Mouse (Mus musculus): ENCODE measurements around the gene Gm28230. TPM values are rescaled to one million over a fixed set of nuclear protein-coding genes. Genes with fewer than 3 reads are reported as not detected.

The Gm28230 gene
- polyA plus RNA-seq, 1 experiment = not detected

DNA sequence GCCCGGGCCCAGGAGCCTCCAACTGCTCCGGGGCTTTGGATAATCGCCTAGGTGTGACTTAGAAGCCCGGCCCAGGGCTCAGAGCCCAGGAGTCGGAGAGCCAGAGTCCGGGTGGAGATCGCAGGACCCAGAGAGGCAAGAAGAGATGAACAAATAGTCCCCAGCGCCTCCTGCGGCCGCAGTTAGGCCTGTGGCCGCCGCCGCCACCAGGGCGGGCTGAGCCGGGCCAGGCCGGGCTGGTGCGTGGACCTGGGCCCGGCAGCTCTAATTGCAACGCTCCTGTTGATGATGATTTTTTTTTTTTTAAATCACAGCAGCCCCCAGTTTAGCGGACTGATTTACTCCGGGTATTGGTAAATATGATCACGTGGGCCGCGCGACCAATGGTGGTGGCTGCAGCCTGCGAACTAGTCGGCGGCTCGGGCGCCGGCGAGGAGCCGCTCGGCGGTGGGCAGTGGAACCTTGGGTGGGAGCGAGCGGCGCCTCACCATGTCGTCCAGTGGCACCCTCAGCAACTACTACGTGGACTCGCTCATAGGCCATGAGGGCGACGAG, 28.9 kb upstream of the Gm28230 start, which contains the start of gene Hoxd9:
Gene Hoxd9 (plus strand): TSS at position 161 of the 555 bp plus-strand sequence.
- peak within 1 kb of the TSS; percentile 93 for H3K4me3 ChIP-seq (ENCODE audit: insufficient read depth, low read depth, low read length)
- H3K27ac ChIP-seq (replicated peaks; ENCODE audit: low read depth, low read length) = peak within 1 kb of the TSS; percentile 68
- H3K4me1 ChIP-seq (ENCODE audit: control insufficient read depth, insufficient read depth, insufficient read length, low read length) = no peaks in the 10 kb centered on the region

DNA sequence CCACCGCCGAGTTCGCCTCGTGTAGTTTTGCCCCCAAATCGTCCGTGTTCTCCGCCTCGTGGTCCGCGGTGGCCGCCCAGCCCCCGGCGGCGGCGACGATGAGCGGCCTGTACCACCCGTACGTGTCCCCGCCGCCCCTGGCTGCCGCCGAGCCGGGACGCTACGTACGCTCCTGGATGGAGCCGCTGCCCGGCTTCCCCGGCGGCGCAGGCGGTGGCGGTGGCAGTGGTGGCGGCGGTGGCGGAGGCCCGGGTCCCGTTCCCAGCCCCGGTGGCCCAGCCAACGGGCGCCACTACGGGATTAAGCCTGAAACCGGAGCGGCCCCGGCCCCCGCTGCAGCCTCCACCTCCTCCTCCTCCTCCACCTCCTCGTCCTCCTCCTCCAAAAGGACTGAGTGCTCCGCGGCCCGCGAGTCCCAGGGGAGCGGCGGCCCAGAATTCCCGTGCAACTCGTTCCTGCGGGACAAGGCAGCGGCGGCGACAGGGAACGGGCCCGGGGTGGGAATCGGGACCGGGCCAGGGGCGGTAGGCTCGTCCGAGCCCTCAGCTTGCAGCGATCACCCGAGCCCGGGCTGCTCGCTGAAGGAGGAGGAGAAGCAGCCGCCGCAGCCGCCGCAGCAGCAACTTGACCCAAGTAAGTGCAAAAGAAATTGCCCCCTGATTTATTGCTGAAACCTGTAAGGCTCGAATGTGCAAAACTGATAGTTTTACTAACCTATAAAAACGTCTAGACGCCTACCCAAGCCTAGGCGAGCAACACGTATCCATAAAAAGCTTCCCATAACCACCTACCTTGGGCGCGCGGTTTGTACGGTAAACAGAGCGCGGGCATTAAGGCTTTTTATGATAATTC, 28.1 kb upstream of the Gm28230 start:
- peak overlapping the region; percentile 68 for H3K27ac ChIP-seq (replicated peaks; ENCODE audit: low read depth, low read length)
- H3K4me3 ChIP-seq (ENCODE audit: insufficient read depth, low read depth, low read length) = peak overlapping the region; percentile 93
- H3K4me1 ChIP-seq (ENCODE audit: control insufficient read depth, insufficient read depth, insufficient read length, low read length) = no peaks in the 10 kb centered on the region

DNA sequence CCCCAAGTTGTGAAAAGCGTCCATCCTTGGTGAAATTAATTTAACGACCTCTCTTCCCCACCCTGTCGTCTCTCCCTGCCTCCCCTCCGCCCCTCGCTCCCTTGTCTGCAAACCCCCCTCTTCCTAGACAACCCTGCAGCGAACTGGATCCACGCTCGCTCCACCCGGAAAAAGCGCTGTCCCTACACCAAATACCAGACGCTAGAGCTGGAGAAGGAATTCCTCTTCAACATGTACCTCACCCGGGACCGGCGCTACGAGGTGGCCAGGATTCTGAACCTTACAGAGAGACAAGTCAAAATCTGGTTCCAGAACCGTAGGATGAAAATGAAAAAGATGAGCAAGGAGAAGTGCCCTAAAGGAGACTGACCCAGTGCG, 27.5 kb upstream of the Gm28230 start:
- H3K4me1 ChIP-seq (ENCODE audit: control insufficient read depth, insufficient read depth, insufficient read length, low read length) = no peaks in the 10 kb centered on the region
- peak overlapping the region; percentile 93 for H3K4me3 ChIP-seq (ENCODE audit: insufficient read depth, low read depth, low read length)
- H3K27ac ChIP-seq (replicated peaks; ENCODE audit: low read depth, low read length) = no peak overlapping the region

- no peak overlapping the region for H3K4me3 ChIP-seq (ENCODE audit: insufficient read depth, low read depth, low read length)
- H3K27ac ChIP-seq (replicated peaks; ENCODE audit: low read depth, low read length) = no peak overlapping the region
Observed at GRCm38 (mm10) chr2:74699664-74700545, 26.6 kb upstream of the Gm28230 start.

GRCm38 (mm10) chr2:74700546-74701112, 25.9 kb upstream of the Gm28230 start:
- Histone ChIP-seq H3K27ac (replicated peaks; ENCODE audit: low read depth, low read length) (no peak overlapping the region), H3K4me3 (ENCODE audit: insufficient read depth, low read depth, low read length) (no peak overlapping the region), H3K4me1 (ENCODE audit: control insufficient read depth, insufficient read depth, insufficient read length, low read length) (no peaks in the 10 kb centered on the region)

More at GRCm38 (mm10) chr2:74699664-74700545, 26.6 kb upstream of the Gm28230 start:
- H3K4me1 ChIP-seq (ENCODE audit: control insufficient read depth, insufficient read depth, insufficient read length, low read length) = no peaks in the 10 kb centered on the region

GRCm38 (mm10) chr2:74701949-74702819, 24.3 kb upstream of the Gm28230 start:
- H3K27ac ChIP-seq (replicated peaks; ENCODE audit: low read depth, low read length) = no peak overlapping the region

GRCm38 (mm10) chr2:74702820-74703219, 23.7 kb upstream of the Gm28230 start:
- Histone ChIP-seq H3K27ac (replicated peaks; ENCODE audit: low read depth, low read length) (no peak overlapping the region), H3K4me3 (ENCODE audit: insufficient read depth, low read depth, low read length) (no peak overlapping the region), H3K4me1 (ENCODE audit: control insufficient read depth, insufficient read depth, insufficient read length, low read length) (peaks cover 2% of the 10 kb centered on the region; the same call in 1 of the 2 replicates)

More at GRCm38 (mm10) chr2:74701949-74702819, 24.3 kb upstream of the Gm28230 start:
- Histone ChIP-seq H3K4me3 (ENCODE audit: insufficient read depth, low read depth, low read length) (no peak overlapping the region), H3K4me1 (ENCODE audit: control insufficient read depth, insufficient read depth, insufficient read length, low read length) (no peaks in the 10 kb centered on the region)

GRCm38 (mm10) chr2:74703317-74703716, 23.2 kb upstream of the Gm28230 start:
- Histone ChIP-seq H3K4me1 (ENCODE audit: control insufficient read depth, insufficient read depth, insufficient read length, low read length) (peaks cover 2% of the 10 kb centered on the region; the same call in 1 of the 2 replicates), H3K27ac (replicated peaks; ENCODE audit: low read depth, low read length) (no peak overlapping the region), H3K4me3 (ENCODE audit: insufficient read depth, low read depth, low read length) (no peak overlapping the region)

DNA sequence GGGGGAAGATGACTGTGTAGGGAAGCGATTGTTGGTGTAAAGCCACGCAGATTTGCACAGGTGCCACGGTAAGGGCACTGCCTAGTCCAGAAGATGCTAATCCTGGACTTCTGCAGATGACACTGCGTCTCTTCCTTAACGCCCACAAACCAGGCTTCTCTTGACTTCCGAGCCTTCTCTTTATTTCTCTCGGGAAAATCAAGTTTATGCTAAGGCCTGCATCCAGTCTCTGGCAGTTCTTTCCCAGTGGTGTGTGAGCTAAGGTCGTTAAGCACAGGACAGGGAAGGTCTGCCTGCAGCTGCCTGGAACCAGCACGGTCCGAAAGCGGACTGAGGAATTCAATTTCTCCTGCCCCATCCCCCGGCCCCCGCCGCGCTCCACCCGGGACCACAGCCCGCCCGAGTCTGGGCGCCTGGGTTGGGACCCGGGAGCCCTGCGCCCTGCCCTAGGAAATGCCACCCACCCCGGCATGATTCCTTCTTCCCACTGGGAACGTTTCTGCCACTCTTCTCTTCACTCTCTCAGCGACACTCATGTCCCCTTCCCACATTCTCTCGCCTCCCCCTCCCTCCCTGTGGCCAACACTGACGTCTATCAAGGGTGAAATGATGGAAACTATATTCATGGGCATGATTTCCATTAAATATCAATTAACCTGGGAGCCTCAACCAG, 22.7 kb upstream of the Gm28230 start:
- H3K27ac ChIP-seq (replicated peaks; ENCODE audit: low read depth, low read length) = no peak overlapping the region
- peaks cover 2% of the 10 kb centered on the region; the same call in 1 of the 2 replicates for H3K4me1 ChIP-seq (ENCODE audit: control insufficient read depth, insufficient read depth, insufficient read length, low read length)
- H3K4me3 ChIP-seq (ENCODE audit: insufficient read depth, low read depth, low read length) = peak overlapping the region; percentile 79; the same call in 1 of the 2 replicates

- Histone ChIP-seq H3K27ac (replicated peaks; ENCODE audit: low read depth, low read length) (peak within 1 kb of the TSS; percentile 70), H3K4me1 (ENCODE audit: control insufficient read depth, insufficient read depth, insufficient read length, low read length) (peaks cover 2% of the 10 kb centered on the region; the same call in 1 of the 2 replicates), H3K4me3 (ENCODE audit: insufficient read depth, low read depth, low read length) (peak within 1 kb of the TSS; percentile 79)
Observed at GRCm38 (mm10) chr2:74704393-74704998, 22.0 kb upstream of the Gm28230 start, which contains the start of gene Hoxd8. TSS of gene Hoxd8 (plus strand) at chr2:74704615.

DNA sequence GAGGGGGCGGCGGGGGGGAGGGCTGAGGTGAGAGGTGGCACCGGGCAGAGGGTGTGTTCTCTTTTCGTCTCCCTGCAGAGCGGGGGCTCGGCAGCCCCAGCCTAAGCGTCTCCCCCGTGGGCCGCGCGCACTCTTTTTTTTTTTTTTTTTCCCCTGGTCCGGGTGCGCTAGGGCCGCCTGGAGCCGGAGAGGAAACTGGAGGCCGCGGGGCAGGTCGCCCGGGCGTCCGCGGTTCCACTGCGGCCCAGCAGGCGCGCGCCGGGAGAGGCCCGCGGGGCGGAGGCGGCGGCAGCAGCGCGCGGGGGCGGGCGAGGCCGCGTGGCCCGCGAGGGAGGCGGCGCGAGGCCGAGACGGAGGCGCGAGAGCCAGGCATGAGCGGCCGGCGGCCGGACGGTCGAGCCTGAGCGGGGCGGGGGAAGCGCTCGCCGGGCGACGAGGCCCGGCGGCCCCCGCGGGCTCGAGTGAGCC, 21.5 kb upstream of the Gm28230 start:
- peak overlapping the region; percentile 64 for H3K27ac ChIP-seq (replicated peaks; ENCODE audit: low read depth, low read length)
- peak overlapping the region; percentile 79 for H3K4me3 ChIP-seq (ENCODE audit: insufficient read depth, low read depth, low read length)
- H3K4me1 ChIP-seq (ENCODE audit: control insufficient read depth, insufficient read depth, insufficient read length, low read length) = peaks cover 2% of the 10 kb centered on the region; the same call in 1 of the 2 replicates

DNA sequence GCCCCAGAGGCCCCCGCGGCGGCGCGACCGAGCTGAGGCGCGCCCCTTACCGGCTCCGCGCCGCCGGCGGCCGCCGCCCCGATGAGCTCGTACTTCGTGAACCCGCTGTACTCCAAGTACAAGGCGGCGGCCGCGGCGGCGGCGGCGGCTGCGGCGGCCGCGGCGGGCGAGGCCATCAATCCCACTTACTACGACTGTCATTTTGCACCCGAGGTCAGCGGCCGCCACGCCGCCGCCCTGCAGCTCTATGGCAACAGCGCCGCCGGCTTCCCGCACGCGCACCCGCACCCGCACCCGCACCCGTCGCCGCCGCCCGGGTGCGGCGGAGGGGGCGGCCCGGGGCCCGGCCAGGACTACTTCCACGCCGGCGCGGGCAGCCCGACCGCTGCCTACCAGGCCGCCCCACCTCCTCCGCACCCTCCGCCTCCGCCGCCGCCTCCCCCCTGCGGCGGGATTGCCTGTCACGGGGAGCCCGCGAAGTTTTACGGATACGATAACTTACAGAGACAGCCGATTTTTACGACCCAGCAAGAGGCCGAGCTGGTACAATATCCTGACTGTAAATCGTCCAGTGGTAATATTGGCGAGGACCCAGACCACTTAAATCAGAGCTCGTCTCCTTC, 20.9 kb upstream of the Gm28230 start:
- peaks cover 2% of the 10 kb centered on the region; the same call in 1 of the 2 replicates for H3K4me1 ChIP-seq (ENCODE audit: control insufficient read depth, insufficient read depth, insufficient read length, low read length)
- peak overlapping the region; percentile 79 for H3K4me3 ChIP-seq (ENCODE audit: insufficient read depth, low read depth, low read length)
- peak overlapping the region; percentile 70 for H3K27ac ChIP-seq (replicated peaks; ENCODE audit: low read depth, low read length)
